Mouse (Mus musculus): ENCODE data around the gene Gde1. TPM values are rescaled to one million over a fixed set of nuclear protein-coding genes. Genes with fewer than 3 reads are reported as not detected.
A peak's percentile ranks its signal among the peaks of the same experiment; 100 is the strongest.

Gde1 gene
- polyA plus RNA-seq, 1 experiment from 2014 or later, result 96.9 TPM

- WGBS, result 72% methylated on average over 9 of the region's 9 CpGs
- H3K27ac ChIP-seq, result no peak overlapping the region
- peak overlapping the region; percentile 61 for H3K4me3 ChIP-seq (replicated peaks)
- peaks cover 24% of the 10 kb centered on the region for H3K4me1 ChIP-seq
- H3K27me3 ChIP-seq, result no peaks in the 10 kb centered on the region
- no peak for ATAC-seq (replicated peaks; ENCODE audit: low FRiP score)
- H3K4me2 ChIP-seq, result peak overlapping the region; percentile 79
- H3K9me3 ChIP-seq (replicated peaks), result no peaks in the 10 kb centered on the region
- peaks cover 10% of the 10 kb centered on the region; the same call in 1 of the 2 replicates for H3K36me3 ChIP-seq
- H3K9ac ChIP-seq, result no peak overlapping the region
Observed at GRCm38 (mm10) chr7:118704001-118704850, 1.4 kb downstream of the Gde1 start.

GRCm38 (mm10) chr7:118703144-118703561, 2.4 kb downstream of the Gde1 start:
- no peaks in the 10 kb centered on the region for H3K9me3 ChIP-seq (replicated peaks)
- no peak overlapping the region for H3K4me2 ChIP-seq
- 83% methylated on average over 15 of the region's 15 CpGs for WGBS
- peaks cover 16% of the 10 kb centered on the region for H3K36me3 ChIP-seq
- ATAC-seq (replicated peaks; ENCODE audit: low FRiP score), result no peak
- H3K27ac ChIP-seq, result no peak overlapping the region
- H3K4me1 ChIP-seq, result peaks cover 24% of the 10 kb centered on the region
- no peaks in the 10 kb centered on the region for H3K27me3 ChIP-seq
- no peak overlapping the region for H3K9ac ChIP-seq
- H3K4me3 ChIP-seq (replicated peaks), result no peak overlapping the region

GRCm38 (mm10) chr7:118698882-118699281, 6.7 kb downstream of the Gde1 start:
- 89% methylated on average over 9 of the region's 9 CpGs for WGBS
- H3K4me2 ChIP-seq, result no peak overlapping the region
- ATAC-seq (replicated peaks; ENCODE audit: low FRiP score), result no peak
- H3K4me1 ChIP-seq, result peaks cover 8% of the 10 kb centered on the region
- H3K27ac ChIP-seq, result no peak overlapping the region
- no peaks in the 10 kb centered on the region for H3K27me3 ChIP-seq
- no peak overlapping the region for H3K4me3 ChIP-seq (replicated peaks)
- H3K9me3 ChIP-seq (replicated peaks), result no peaks in the 10 kb centered on the region
- no peak overlapping the region for H3K9ac ChIP-seq
- peaks cover 57% of the 10 kb centered on the region for H3K36me3 ChIP-seq

- Histone ChIP-seq H3K9me3 (replicated peaks) (no peaks in the 10 kb centered on the region), H3K27me3 (no peaks in the 10 kb centered on the region), H3K9ac (no peak overlapping the region), H3K27ac (no peak overlapping the region), H3K4me2 (no peak overlapping the region), H3K4me1 (no peaks in the 10 kb centered on the region), H3K4me3 (replicated peaks) (no peak overlapping the region), H3K36me3 (peaks cover 67% of the 10 kb centered on the region)
- no peak for ATAC-seq (replicated peaks; ENCODE audit: low FRiP score)
- 79% methylated on average over 4 of the region's 4 CpGs for WGBS
Observed at GRCm38 (mm10) chr7:118697168-118697567, 8.4 kb downstream of the Gde1 start.

GRCm38 (mm10) chr7:118696146-118696545, 9.4 kb downstream of the Gde1 start:
- H3K27me3 ChIP-seq, result no peaks in the 10 kb centered on the region
- H3K27ac ChIP-seq, result no peak overlapping the region
- no peaks in the 10 kb centered on the region for H3K4me1 ChIP-seq
- WGBS, result 93% methylated on average over 6 of the region's 6 CpGs
- ATAC-seq (replicated peaks; ENCODE audit: low FRiP score), result no peak
- no peak overlapping the region for H3K4me2 ChIP-seq
- peaks cover 74% of the 10 kb centered on the region for H3K36me3 ChIP-seq
- H3K9ac ChIP-seq, result no peak overlapping the region
- H3K9me3 ChIP-seq (replicated peaks), result no peaks in the 10 kb centered on the region
- H3K4me3 ChIP-seq (replicated peaks), result no peak overlapping the region

GRCm38 (mm10) chr7:118691287-118691686, 14.3 kb downstream of the Gde1 start:
- H3K27me3 ChIP-seq, result no peaks in the 10 kb centered on the region
- ATAC-seq (replicated peaks; ENCODE audit: low FRiP score), result no peak
- no peaks in the 10 kb centered on the region for H3K4me1 ChIP-seq
- H3K9ac ChIP-seq, result no peak overlapping the region
- H3K4me2 ChIP-seq, result no peak overlapping the region
- WGBS, result 83% methylated on average over 2 of the region's 2 CpGs
- H3K36me3 ChIP-seq, result peaks cover 91% of the 10 kb centered on the region
- no peaks in the 10 kb centered on the region for H3K9me3 ChIP-seq (replicated peaks)
- H3K27ac ChIP-seq, result no peak overlapping the region
- H3K4me3 ChIP-seq (replicated peaks), result no peak overlapping the region

- no peak overlapping the region for H3K4me2 ChIP-seq
- no peaks in the 10 kb centered on the region for H3K9me3 ChIP-seq (replicated peaks)
- H3K9ac ChIP-seq, result no peak overlapping the region
- no peak overlapping the region for H3K27ac ChIP-seq
- H3K36me3 ChIP-seq, result peaks cover 70% of the 10 kb centered on the region
- ATAC-seq (replicated peaks; ENCODE audit: low FRiP score), result no peak
- no peaks in the 10 kb centered on the region for H3K27me3 ChIP-seq
- H3K4me3 ChIP-seq (replicated peaks), result no peak overlapping the region
- WGBS, result 93% methylated on average over 7 of the region's 7 CpGs
- no peaks in the 10 kb centered on the region for H3K4me1 ChIP-seq
Observed at GRCm38 (mm10) chr7:118689088-118689487, 16.5 kb downstream of the Gde1 start.

- Histone ChIP-seq H3K27me3 (no peaks in the 10 kb centered on the region), H3K4me2 (no peak overlapping the region), H3K4me1 (no peaks in the 10 kb centered on the region), H3K27ac (no peak overlapping the region), H3K36me3 (peaks cover 63% of the 10 kb centered on the region), H3K4me3 (replicated peaks) (no peak overlapping the region), H3K9me3 (replicated peaks) (no peaks in the 10 kb centered on the region), H3K9ac (no peak overlapping the region)
- peak; percentile 44; the same call in 1 of the 2 replicates for ATAC-seq (replicated peaks; ENCODE audit: low FRiP score)
- WGBS, result 28% methylated on average over 5 of the region's 5 CpGs
Observed at GRCm38 (mm10) chr7:118688199-118688598, 17.4 kb downstream of the Gde1 start.

GRCm38 (mm10) chr7:118676826-118677225, 28.8 kb downstream of the Gde1 start:
- Histone ChIP-seq H3K36me3 (no peaks in the 10 kb centered on the region), H3K4me3 (replicated peaks) (no peak overlapping the region), H3K9ac (no peak overlapping the region), H3K27me3 (no peaks in the 10 kb centered on the region), H3K27ac (no peak overlapping the region), H3K4me1 (no peaks in the 10 kb centered on the region), H3K4me2 (no peak overlapping the region), H3K9me3 (replicated peaks) (no peaks in the 10 kb centered on the region)
- 87% methylated on average over 4 of the region's 4 CpGs for WGBS
- ATAC-seq (replicated peaks; ENCODE audit: low FRiP score), result no peak

GRCm38 (mm10) chr7:118670142-118670541, 35.4 kb downstream of the Gde1 start:
- H3K4me1 ChIP-seq, result no peaks in the 10 kb centered on the region
- no peaks in the 10 kb centered on the region for H3K36me3 ChIP-seq
- 63% methylated on average over 4 of the region's 4 CpGs for WGBS
- H3K4me3 ChIP-seq (replicated peaks), result no peak overlapping the region
- no peaks in the 10 kb centered on the region for H3K9me3 ChIP-seq (replicated peaks)
- no peak overlapping the region for H3K4me2 ChIP-seq
- no peak for ATAC-seq (replicated peaks; ENCODE audit: low FRiP score)
- no peak overlapping the region for H3K9ac ChIP-seq
- no peaks in the 10 kb centered on the region for H3K27me3 ChIP-seq
- no peak overlapping the region for H3K27ac ChIP-seq

- H3K9ac ChIP-seq, result no peak overlapping the region
- 96% methylated on average over 2 of the region's 2 CpGs for WGBS
- H3K4me2 ChIP-seq, result no peak overlapping the region
- ATAC-seq (replicated peaks; ENCODE audit: low FRiP score), result no peak
- no peak overlapping the region for H3K4me3 ChIP-seq (replicated peaks)
- no peaks in the 10 kb centered on the region for H3K36me3 ChIP-seq
- no peaks in the 10 kb centered on the region for H3K9me3 ChIP-seq (replicated peaks)
- no peaks in the 10 kb centered on the region for H3K4me1 ChIP-seq
- no peaks in the 10 kb centered on the region for H3K27me3 ChIP-seq
- no peak overlapping the region for H3K27ac ChIP-seq
Observed at GRCm38 (mm10) chr7:118667773-118668172, 37.8 kb downstream of the Gde1 start.

- Histone ChIP-seq H3K27me3 (no peaks in the 10 kb centered on the region), H3K9me3 (replicated peaks) (no peaks in the 10 kb centered on the region), H3K9ac (no peak overlapping the region), H3K4me2 (no peak overlapping the region), H3K36me3 (no peaks in the 10 kb centered on the region), H3K27ac (no peak overlapping the region), H3K4me3 (replicated peaks) (no peak overlapping the region), H3K4me1 (0 out of 2 replicates have a peak, but pooled peaks cover 5% of the 10 kb centered on the region)
- ATAC-seq (replicated peaks; ENCODE audit: low FRiP score), result peak; percentile 75
- 25% methylated on average over 6 of the region's 6 CpGs for WGBS
Observed at GRCm38 (mm10) chr7:118656730-118657129, 48.8 kb downstream of the Gde1 start.
